Mouse (Mus musculus) midbrain, embryonic 14.5 days (tissue): ENCODE data around the gene Elovl6. TPM values are rescaled to one million over a fixed set of nuclear protein-coding genes. Genes with fewer than 3 reads are reported as not detected.
A peak's percentile ranks its signal among the peaks of the same experiment; 100 is the strongest.

Experiments used
- ATAC-seq: fragments of 200-750 bp; cut with Nextera tagmentation; 2 replicates; pipeline ENCODE4 v1.8.0; 2017; ENCODE audit warnings: moderate number of reproducible peaks, moderate library complexity; ENCODE audit not compliant: low FRiP score, low TSS enrichment
- DNase-seq: peaks from one replicate; pipeline ENCODE4 v3.0.0-alpha.2; 2015
- H3K27ac ChIP-seq: fragments of 300-500 bp; sonication (generic); replicated peaks from 2 replicates; pipeline ENCODE4 v1.5.1; 2014; ENCODE audit warnings: mild to moderate bottlenecking, low read depth, low read length, moderate library complexity
- H3K27me3 ChIP-seq: fragments of 300-500 bp; sonication (generic); 2 replicates; pipeline ENCODE4 v1.6.1; 2014; ENCODE audit warnings: low read length, control low read depth, mixed read lengths; ENCODE audit not compliant: control insufficient read depth, insufficient read depth
- H3K36me3 ChIP-seq: fragments of 300-500 bp; sonication (generic); 2 replicates; pipeline ENCODE4 v1.6.1; 2014; ENCODE audit warnings: low read length, control low read depth; ENCODE audit not compliant: control insufficient read depth, insufficient read depth
- H3K4me1 ChIP-seq: fragments of 300-500 bp; sonication (generic); 2 replicates; pipeline ENCODE4 v1.6.1; 2014; ENCODE audit warnings: mild to moderate bottlenecking, antibody characterized with exemption, low read length, control low read depth; ENCODE audit not compliant: control insufficient read depth, insufficient read depth
- H3K4me2 ChIP-seq: fragments of 300-500 bp; sonication (generic); 2 replicates; pipeline ENCODE4 v1.6.1; 2014; ENCODE audit warnings: mild to moderate bottlenecking, low read length, moderate library complexity
- H3K4me3 ChIP-seq: fragments of 300-500 bp; sonication (generic); replicated peaks from 2 replicates; pipeline ENCODE4 v1.5.1; 2014; ENCODE audit warnings: low read depth, low read length
- H3K9ac ChIP-seq: fragments of 300-500 bp; sonication (generic); replicated peaks from 2 replicates; pipeline ENCODE4 v1.6.1; 2014; ENCODE audit warnings: mild to moderate bottlenecking, low read length, moderate library complexity
- H3K9me3 ChIP-seq: fragments of 300-500 bp; sonication (generic); 2 replicates; pipeline ENCODE4 v1.6.1; 2016; ENCODE audit warnings: low read length, control low read depth, mixed read lengths; ENCODE audit not compliant: control insufficient read depth
- WGBS: fragments of 180-500 bp; shearing (Covaris S2); extraction: QIAGEN DNeasy Blood & Tissue Kit; methylation state at CpG from one replicate; pipeline ENCODE4 v1.1.7; 2014; 5-methylcytosine and 5-hydroxymethylcytosine counted together
- polyA plus RNA-seq: library from polyadenylated mRNA; unstranded; fragments of >200 nt; fragmentation: Nextera tagmentation; extraction: Ambion mirVana; gene quantifications from 2 replicates; pipeline ENCODE4 v1.2.1, GENCODE M21; 2014

Elovl6 gene
- polyA plus RNA-seq, 1 experiment from 2014 or later = 30.4 TPM

DNA sequence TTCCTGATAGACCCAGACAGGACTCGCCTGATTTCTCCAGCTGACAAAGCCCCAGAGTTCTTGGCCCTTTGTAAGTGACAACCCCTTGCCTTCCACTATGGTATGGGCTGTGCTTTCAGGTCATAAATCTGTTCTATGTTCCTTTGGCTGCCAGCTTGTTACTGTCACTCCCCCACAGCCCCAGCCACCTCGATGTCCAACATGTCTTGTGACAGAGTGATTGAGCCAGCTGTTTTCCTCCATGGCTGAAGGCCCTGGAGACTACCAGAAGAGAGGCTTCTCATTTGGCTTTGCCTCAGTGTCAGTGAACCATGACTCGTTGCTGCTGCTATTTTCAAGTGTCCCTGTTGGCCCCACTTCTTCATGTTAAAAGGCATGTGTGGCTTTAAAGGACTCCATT is 113.3 kb downstream of the Elovl6 start:
- Histone ChIP-seq H3K4me2 (no peak overlapping the region), H3K4me3 (no peak overlapping the region), H3K9ac (no peak overlapping the region), H3K4me1 (0 out of 2 replicates have a peak, but pooled peaks cover 2% of the 10 kb centered on the region), H3K27me3 (no peaks in the 10 kb centered on the region), H3K27ac (no peak overlapping the region), H3K9me3 (no peaks in the 10 kb centered on the region), H3K36me3 (no peaks in the 10 kb centered on the region)
- 69% methylated on average over 3 of the region's 3 CpGs for WGBS
- DNase-seq = no peak
- no peak for ATAC-seq

DNA sequence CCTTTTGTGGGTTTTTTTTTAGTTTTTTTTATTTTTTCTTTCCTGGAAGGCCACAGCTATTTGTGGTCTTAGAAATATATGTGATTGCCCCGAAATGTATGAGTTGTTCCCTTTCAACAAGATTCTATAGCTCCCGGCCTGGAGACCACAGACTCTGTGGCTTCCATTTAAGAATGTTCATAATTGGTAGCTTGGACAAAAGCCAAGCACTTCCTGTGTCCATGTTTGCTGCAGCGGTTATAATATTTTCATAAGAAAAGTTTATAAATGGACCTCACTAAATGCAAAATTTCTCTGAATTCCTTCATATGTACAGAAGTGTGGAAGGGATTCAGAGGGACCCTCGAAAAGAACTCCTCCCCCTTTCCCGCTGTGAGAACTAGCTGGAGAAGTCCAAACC is 114.6 kb downstream of the Elovl6 start:
- no peaks in the 10 kb centered on the region for H3K4me1 ChIP-seq
- H3K27ac ChIP-seq = no peak overlapping the region
- WGBS = 86% methylated on average over 5 of the region's 5 CpGs
- H3K4me3 ChIP-seq = no peak overlapping the region
- no peak overlapping the region for H3K9ac ChIP-seq
- H3K9me3 ChIP-seq = no peaks in the 10 kb centered on the region
- no peaks in the 10 kb centered on the region for H3K36me3 ChIP-seq
- H3K27me3 ChIP-seq = no peaks in the 10 kb centered on the region
- ATAC-seq (no peak), DNase-seq (peak; percentile 13)
- H3K4me2 ChIP-seq = no peak overlapping the region

DNA sequence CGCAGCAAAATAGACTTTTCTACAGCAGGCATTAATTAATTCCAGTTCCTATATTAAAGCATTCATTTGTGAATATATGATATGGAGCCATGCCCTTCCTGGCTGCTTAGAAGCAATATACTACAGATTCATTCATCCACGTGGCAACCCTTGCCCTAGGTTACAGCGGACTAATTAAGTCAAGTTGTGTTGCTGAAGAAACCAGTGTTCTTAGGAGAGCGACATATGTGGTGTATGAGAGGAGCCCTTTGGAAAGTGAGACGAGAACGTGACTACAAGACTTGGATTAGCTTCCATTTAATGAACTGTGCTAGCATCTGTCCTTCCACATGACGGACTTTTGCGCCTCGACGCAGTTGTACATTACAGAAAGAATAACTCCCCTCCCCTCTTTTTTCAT is 115.2 kb downstream of the Elovl6 start:
- ATAC-seq = no peak; the same call in 1 of the 2 replicates

DNA sequence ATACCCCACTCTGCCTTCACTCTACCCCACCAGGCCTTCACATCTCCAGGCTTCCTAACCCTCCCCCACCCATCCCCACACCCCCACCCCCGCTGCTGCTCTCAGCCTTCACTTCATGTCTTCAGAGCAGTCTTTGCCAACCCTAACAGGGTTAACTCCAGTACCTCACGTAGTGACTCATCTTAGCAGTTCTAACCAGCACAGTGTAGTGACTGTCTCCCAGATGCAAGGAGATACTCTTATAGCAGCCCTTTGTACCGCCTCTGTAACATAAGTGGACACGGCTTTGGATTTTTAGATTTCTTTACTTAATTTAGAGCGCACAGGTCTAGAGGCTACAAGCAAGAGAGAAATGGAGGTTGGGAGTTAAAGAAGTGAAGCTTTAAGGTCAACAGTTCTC is 116.4 kb downstream of the Elovl6 start:
- DNase-seq = no peak

More for the DNA sequence above, 115.2 kb downstream of the Elovl6 start:
- no peak overlapping the region for H3K4me3 ChIP-seq
- no peaks in the 10 kb centered on the region for H3K36me3 ChIP-seq
- H3K4me2 ChIP-seq = no peak overlapping the region
- H3K4me1 ChIP-seq = no peaks in the 10 kb centered on the region
- whole genome bisulfite sequencing = 82% methylated on average over 10 of the region's 10 CpGs
- H3K27ac ChIP-seq = no peak overlapping the region
- no peaks in the 10 kb centered on the region for H3K27me3 ChIP-seq
- H3K9ac ChIP-seq = no peak overlapping the region
- DNase-seq = peak; percentile 28
- H3K9me3 ChIP-seq = no peaks in the 10 kb centered on the region

DNA sequence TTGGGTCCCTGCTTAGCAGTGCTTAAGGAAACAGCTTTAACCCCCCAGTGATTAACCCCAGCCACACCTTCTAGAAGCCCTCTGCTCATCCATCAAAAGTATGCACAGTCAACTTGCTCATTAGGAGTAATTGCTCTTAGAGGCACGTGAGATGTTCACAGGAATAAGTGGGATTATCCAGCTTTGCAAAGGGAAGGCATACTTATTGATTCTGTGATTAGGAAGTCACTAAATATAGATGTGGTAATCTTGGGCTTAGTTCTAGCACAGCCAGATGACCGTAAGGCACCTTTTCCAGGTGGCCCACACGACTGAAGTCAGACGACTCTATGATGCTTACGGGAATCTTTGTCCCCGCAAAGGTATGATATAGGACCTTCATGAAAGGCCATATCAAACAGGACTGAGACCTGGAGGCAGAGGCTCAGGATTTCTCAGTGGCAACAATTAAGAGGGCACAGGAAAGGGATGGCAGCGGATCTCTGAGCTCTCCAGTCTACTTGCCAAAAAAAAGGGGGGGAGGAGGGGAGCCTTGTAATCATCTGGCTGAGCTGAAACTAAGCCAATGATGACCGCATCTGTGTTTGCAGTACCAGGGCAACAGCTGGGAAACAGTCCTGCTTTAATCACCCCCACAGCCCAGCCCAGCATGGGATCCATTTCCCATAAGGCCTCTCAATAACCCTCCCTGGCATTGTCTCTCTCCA is 117.6 kb downstream of the Elovl6 start:
- no peak overlapping the region for H3K27ac ChIP-seq
- H3K27me3 ChIP-seq = no peaks in the 10 kb centered on the region
- H3K9ac ChIP-seq = no peak overlapping the region
- H3K9me3 ChIP-seq = no peaks in the 10 kb centered on the region
- 64% methylated on average over 8 of the region's 8 CpGs for WGBS
- DNase-seq = peak; percentile 33
- ATAC-seq = no peak
- no peak overlapping the region for H3K4me2 ChIP-seq
- H3K4me3 ChIP-seq = no peak overlapping the region
- H3K4me1 ChIP-seq = no peaks in the 10 kb centered on the region
- no peaks in the 10 kb centered on the region for H3K36me3 ChIP-seq

More for the DNA sequence above, 116.4 kb downstream of the Elovl6 start:
- Histone ChIP-seq H3K27ac (no peak overlapping the region), H3K27me3 (no peaks in the 10 kb centered on the region), H3K9ac (no peak overlapping the region), H3K4me2 (no peak overlapping the region), H3K4me1 (no peaks in the 10 kb centered on the region), H3K36me3 (no peaks in the 10 kb centered on the region), H3K4me3 (no peak overlapping the region), H3K9me3 (no peaks in the 10 kb centered on the region)
- ATAC-seq = no peak
- 90% methylated on average over 5 of the region's 5 CpGs for WGBS

DNA sequence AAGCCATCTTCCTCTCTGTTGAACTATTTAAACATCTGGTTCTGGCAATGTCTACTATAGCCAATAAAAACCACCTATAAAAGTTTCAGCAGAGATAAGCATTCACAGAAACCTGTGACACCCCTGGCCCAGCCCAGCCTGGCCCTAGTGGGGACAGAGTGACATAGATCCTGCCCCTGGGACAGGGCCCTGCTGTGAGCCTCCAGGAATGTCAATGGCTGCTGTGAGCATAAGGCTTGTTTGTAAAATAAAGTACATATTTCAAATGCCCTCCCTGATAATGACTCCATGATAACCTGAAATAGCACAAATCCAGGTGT is 118.1 kb downstream of the Elovl6 start:
- H3K4me2 ChIP-seq = no peak overlapping the region
- no peaks in the 10 kb centered on the region for H3K36me3 ChIP-seq
- ATAC-seq = no peak
- H3K4me3 ChIP-seq = no peak overlapping the region
- DNase-seq = no peak
- no peaks in the 10 kb centered on the region for H3K27me3 ChIP-seq
- H3K9me3 ChIP-seq = no peaks in the 10 kb centered on the region
- H3K4me1 ChIP-seq = no peaks in the 10 kb centered on the region
- no peak overlapping the region for H3K27ac ChIP-seq
- no peak overlapping the region for H3K9ac ChIP-seq

DNA sequence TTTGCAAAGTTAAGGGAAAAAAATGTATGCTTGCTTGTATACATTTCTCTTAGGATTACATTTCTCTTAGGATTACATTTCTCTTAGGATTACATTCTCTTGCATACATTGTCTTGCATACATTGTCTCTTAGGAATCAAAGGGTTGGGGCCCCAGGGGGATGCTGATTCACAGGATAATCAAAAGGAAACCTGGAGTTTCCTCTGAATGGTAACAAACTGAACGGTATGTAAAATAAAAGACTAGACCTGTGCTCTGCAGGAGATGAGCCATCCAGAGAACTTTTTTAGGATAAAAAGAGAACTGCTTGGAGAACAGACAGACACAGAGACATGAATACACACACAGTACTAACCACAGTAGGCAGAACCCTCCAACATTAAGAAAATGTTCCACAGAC is 118.8 kb downstream of the Elovl6 start:
- WGBS = 0% methylated on average over 1 of the region's 1 CpGs
- no peak overlapping the region for H3K27ac ChIP-seq
- ATAC-seq = no peak

DNA sequence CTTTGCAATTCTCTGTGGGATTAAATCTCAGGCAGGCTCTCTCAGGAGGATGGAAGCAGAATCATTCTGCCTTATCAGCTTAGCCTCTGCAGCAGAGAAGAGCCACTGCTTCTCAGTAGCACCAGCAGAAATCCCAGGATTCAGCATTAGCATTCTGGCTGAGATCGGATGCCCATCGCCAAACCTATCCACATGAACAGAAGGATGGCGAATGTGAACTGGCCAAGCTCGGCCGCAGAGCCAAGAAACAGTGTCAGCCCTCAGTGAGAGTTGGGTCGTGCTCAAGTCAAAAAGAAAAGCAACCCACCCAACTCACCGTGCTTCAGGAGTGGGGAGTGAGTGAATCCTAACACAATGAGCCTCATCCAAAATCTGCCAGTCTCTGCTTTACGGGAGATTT is 119.6 kb downstream of the Elovl6 start:
- WGBS = 86% methylated on average over 8 of the region's 8 CpGs
- H3K9me3 ChIP-seq = no peaks in the 10 kb centered on the region
- H3K27ac ChIP-seq = no peak overlapping the region
- H3K36me3 ChIP-seq = no peaks in the 10 kb centered on the region
- no peak overlapping the region for H3K9ac ChIP-seq
- DNase-seq (no peak), ATAC-seq (no peak)
- H3K27me3 ChIP-seq = no peaks in the 10 kb centered on the region
- no peaks in the 10 kb centered on the region for H3K4me1 ChIP-seq
- no peak overlapping the region for H3K4me3 ChIP-seq
- H3K4me2 ChIP-seq = no peak overlapping the region

More for the DNA sequence above, 118.8 kb downstream of the Elovl6 start:
- no peaks in the 10 kb centered on the region for H3K27me3 ChIP-seq
- no peak for DNase-seq
- H3K9me3 ChIP-seq = no peaks in the 10 kb centered on the region
- H3K9ac ChIP-seq = no peak overlapping the region
- no peak overlapping the region for H3K4me2 ChIP-seq
- H3K4me3 ChIP-seq = no peak overlapping the region
- no peaks in the 10 kb centered on the region for H3K4me1 ChIP-seq
- no peaks in the 10 kb centered on the region for H3K36me3 ChIP-seq

DNA sequence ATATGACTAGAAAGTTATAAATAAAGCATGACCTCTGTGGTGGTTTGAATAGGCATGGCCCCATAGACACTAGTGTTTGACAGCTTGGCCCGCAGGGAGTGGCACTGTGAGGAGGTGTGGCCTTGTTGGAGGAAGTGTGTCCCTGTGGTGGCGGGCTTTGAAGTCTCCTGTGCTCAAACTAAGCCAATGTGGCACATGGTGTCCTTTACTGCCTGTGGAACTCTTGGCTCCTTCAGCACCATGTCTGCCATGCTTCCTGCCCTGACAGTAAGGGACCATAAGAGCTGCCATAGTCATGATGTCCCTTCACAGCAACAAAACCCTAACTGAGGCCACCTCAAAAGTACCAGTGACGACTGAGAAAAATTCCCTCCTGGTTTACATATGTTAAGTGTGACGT is 120.3 kb downstream of the Elovl6 start:
- DNase-seq = no peak
- WGBS = 89% methylated on average over 4 of the region's 4 CpGs
- Histone ChIP-seq H3K4me1 (no peaks in the 10 kb centered on the region), H3K4me3 (no peak overlapping the region), H3K4me2 (no peak overlapping the region), H3K36me3 (no peaks in the 10 kb centered on the region), H3K9me3 (no peaks in the 10 kb centered on the region), H3K27me3 (no peaks in the 10 kb centered on the region), H3K27ac (no peak overlapping the region), H3K9ac (no peak overlapping the region)
- no peak for ATAC-seq
